Mouse (Mus musculus) forebrain, embryonic 14.5 days (tissue): Measurements from ENCODE around the gene Pgam1. TPM values are rescaled to one million over a fixed set of nuclear protein-coding genes. Genes with fewer than 3 reads are reported as not detected.

ENCODE experiments used
- ATAC-seq: fragments of 200-750 bp; cut with Nextera tagmentation; 2 replicates; pipeline ENCODE4 v1.8.0; 2017; ENCODE audit warnings: mild to moderate bottlenecking, moderate library complexity
- DNase-seq: peaks from one replicate; pipeline ENCODE4 v3.0.0-alpha.2; 2015; ENCODE audit warnings: low spot score
- H3K27ac ChIP-seq: fragments of 300-500 bp; sonication (generic); 2 replicates; pipeline ENCODE4 v1.5.1; 2014; ENCODE audit warnings: low read depth, mild to moderate bottlenecking, control low read depth, low read length, moderate library complexity
- H3K27me3 ChIP-seq: fragments of 300-500 bp; sonication (generic); replicated peaks from 2 replicates; pipeline ENCODE4 v1.6.1; 2014; ENCODE audit warnings: low read length, control low read depth, mixed read lengths; ENCODE audit not compliant: control insufficient read depth, insufficient read depth
- H3K36me3 ChIP-seq: fragments of 300-500 bp; sonication (generic); 2 replicates; pipeline ENCODE4 v1.6.1; 2014; ENCODE audit warnings: low read length, control low read depth; ENCODE audit not compliant: control insufficient read depth, insufficient read depth
- H3K4me1 ChIP-seq: fragments of 300-500 bp; sonication (generic); 2 replicates; pipeline ENCODE4 v1.6.1; 2014; ENCODE audit warnings: antibody characterized with exemption, low read length, control low read depth; ENCODE audit not compliant: control insufficient read depth, insufficient read depth
- H3K4me2 ChIP-seq: fragments of 300-500 bp; sonication (generic); 2 replicates; pipeline ENCODE4 v1.6.1; 2014; ENCODE audit warnings: mild to moderate bottlenecking, control low read depth, low read length
- H3K4me3 ChIP-seq: fragments of 300-500 bp; sonication (generic); 2 replicates; pipeline ENCODE4 v1.5.1; 2014; ENCODE audit warnings: low read depth, low read length, control low read depth
- H3K9ac ChIP-seq: fragments of 300-500 bp; sonication (generic); 2 replicates; pipeline ENCODE4 v1.6.1; 2014; ENCODE audit warnings: mild to moderate bottlenecking, low read length, control low read depth, moderate library complexity
- H3K9me3 ChIP-seq: fragments of 300-500 bp; sonication (generic); replicated peaks from 2 replicates; pipeline ENCODE4 v1.6.1; 2016; ENCODE audit warnings: low read length, control low read depth, mixed read lengths; ENCODE audit not compliant: control insufficient read depth
- WGBS: fragments of 180-500 bp; shearing (Covaris S2); extraction: QIAGEN DNeasy Blood & Tissue Kit; methylation state at CpG from one replicate; pipeline ENCODE4 v1.1.7; 2014; 5-methylcytosine and 5-hydroxymethylcytosine counted together
- polyA plus RNA-seq: library from polyadenylated mRNA; unstranded; fragments of >200 nt; fragmentation: Nextera tagmentation; extraction: Ambion mirVana; gene quantifications from 2 replicates; pipeline ENCODE4 v1.2.1, GENCODE M21; 2014

The Pgam1 gene
- polyA plus RNA-seq, 1 experiment from 2014 or later: 522 TPM

DNA sequence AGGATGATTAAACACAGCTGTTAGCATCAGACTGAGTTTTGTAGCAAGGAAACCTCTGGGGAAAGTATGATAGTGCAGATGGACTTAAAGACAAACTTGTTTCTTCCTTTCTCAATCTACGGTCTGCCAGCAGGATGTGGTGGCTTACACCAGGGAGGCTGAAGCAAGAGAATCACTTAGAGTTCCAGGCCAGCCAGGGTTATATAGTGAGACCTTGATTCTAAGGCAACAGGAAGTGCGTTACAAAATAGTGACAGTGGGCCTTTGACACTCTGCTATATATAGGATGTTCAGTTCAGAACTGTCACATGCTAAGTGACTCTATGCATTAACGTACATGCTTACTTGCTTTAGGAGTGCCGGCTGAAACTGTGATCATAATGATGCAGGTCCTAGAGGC, 5.1 kb downstream of the Pgam1 start:
- DNase-seq (no peak), ATAC-seq (no peak)
- H3K27ac ChIP-seq: no peak overlapping the region
- H3K36me3 ChIP-seq: peaks cover 46% of the 10 kb centered on the region
- H3K4me3 ChIP-seq: no peak overlapping the region
- H3K4me2 ChIP-seq: no peak overlapping the region
- H3K9me3 ChIP-seq: no peaks in the 10 kb centered on the region
- H3K9ac ChIP-seq: no peak overlapping the region
- 91% methylated on average over 4 of the region's 4 CpGs for WGBS
- H3K4me1 ChIP-seq: peaks cover 19% of the 10 kb centered on the region
- no peaks in the 10 kb centered on the region for H3K27me3 ChIP-seq

DNA sequence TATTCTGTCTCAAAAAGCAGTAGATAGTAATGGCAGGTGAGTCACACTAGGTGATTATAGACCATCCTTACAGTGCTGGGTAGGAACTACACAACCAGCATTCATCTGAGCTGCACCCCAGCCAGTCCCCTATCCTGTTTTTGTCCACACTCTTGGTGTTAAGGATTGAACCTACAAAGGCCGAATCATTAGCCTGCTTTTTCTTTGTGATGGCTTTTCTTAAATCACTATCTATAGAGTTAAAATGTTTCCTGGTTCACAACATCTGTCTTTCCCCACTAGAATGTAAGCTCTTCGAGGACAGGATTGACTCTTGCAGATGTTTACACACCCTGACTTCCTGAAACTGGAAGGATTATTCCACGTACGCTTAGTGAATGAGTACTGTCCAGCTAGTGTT, 7.7 kb downstream of the Pgam1 start:
- Histone ChIP-seq H3K9ac (no peak overlapping the region), H3K4me3 (no peak overlapping the region), H3K27ac (no peak overlapping the region), H3K4me1 (peaks cover 1% of the 10 kb centered on the region; the same call in 1 of the 2 replicates), H3K36me3 (peaks cover 70% of the 10 kb centered on the region), H3K27me3 (no peaks in the 10 kb centered on the region), H3K4me2 (no peak overlapping the region), H3K9me3 (no peaks in the 10 kb centered on the region)
- ATAC-seq: no peak
- 78% methylated on average over 4 of the region's 4 CpGs for WGBS
- no peak for DNase-seq

DNA sequence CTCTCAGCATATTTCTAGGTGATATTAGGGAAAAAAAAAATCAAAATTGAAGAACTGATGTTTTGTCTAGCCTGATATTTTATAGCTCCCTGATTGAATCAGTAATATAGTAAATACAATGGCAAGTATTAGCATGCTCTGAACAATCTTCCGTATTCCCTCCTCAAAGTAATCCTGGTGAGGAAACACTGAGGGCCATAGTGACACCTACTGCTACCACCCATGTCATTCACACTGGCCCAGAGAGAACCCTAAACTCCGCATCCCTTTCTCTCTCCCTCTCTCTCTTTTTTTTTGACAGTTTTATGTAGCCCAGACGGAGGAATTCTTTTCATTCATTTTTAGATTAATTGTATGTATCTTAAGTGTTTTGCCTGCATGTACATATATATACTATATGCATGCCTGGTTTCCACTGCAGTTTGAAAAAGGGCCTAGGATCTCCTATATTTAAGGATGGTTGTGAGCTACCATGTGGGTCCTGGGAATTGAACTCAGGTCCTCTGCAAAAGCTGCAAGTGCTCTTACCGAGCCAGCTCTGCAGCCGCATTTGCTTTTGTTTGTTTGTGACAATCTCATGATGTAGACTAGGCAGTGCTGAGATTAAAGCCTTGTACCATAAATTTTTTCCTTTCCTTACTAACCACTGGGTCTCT, 8.8 kb downstream of the Pgam1 start:
- 80% methylated on average over 5 of the region's 5 CpGs for WGBS
- Histone ChIP-seq H3K27me3 (no peaks in the 10 kb centered on the region), H3K9me3 (no peaks in the 10 kb centered on the region), H3K27ac (no peak overlapping the region), H3K4me2 (no peak overlapping the region), H3K9ac (no peak overlapping the region), H3K36me3 (peaks cover 76% of the 10 kb centered on the region), H3K4me3 (no peak overlapping the region), H3K4me1 (no peaks in the 10 kb centered on the region)
- no peak for ATAC-seq
- no peak for DNase-seq

DNA sequence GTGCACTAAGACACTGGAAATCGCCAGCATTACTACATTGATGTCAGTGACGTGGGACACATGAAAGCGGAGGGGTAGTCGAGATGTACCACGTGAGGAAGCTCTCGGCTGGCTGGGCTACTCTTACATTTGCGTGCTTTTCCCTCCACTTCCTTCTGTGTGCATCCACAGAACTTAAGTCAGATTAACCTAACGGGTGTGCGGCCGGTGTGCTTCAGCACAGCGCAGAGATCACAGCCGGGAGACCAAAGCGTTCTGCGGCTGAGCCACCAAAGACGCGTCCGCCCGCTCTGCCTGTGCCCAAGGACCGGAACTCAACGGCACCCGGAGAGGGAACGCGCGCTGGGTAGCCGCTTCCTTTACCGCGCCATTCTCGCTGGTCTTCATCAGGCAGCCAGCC, 21.0 kb downstream of the Pgam1 start:
- DNase-seq: peak; percentile 10
- Histone ChIP-seq H3K27ac (peak overlapping the region; percentile 15; the same call in 1 of the 2 replicates), H3K9ac (peak overlapping the region; percentile 74), H3K9me3 (no peaks in the 10 kb centered on the region), H3K4me2 (peak overlapping the region; percentile 79), H3K27me3 (no peaks in the 10 kb centered on the region), H3K36me3 (peaks cover 38% of the 10 kb centered on the region), H3K4me3 (peak overlapping the region; percentile 81), H3K4me1 (peaks cover 18% of the 10 kb centered on the region)
- WGBS: under 1% methylated on average over 28 of the region's 28 CpGs
- peak; percentile 15 for ATAC-seq

DNA sequence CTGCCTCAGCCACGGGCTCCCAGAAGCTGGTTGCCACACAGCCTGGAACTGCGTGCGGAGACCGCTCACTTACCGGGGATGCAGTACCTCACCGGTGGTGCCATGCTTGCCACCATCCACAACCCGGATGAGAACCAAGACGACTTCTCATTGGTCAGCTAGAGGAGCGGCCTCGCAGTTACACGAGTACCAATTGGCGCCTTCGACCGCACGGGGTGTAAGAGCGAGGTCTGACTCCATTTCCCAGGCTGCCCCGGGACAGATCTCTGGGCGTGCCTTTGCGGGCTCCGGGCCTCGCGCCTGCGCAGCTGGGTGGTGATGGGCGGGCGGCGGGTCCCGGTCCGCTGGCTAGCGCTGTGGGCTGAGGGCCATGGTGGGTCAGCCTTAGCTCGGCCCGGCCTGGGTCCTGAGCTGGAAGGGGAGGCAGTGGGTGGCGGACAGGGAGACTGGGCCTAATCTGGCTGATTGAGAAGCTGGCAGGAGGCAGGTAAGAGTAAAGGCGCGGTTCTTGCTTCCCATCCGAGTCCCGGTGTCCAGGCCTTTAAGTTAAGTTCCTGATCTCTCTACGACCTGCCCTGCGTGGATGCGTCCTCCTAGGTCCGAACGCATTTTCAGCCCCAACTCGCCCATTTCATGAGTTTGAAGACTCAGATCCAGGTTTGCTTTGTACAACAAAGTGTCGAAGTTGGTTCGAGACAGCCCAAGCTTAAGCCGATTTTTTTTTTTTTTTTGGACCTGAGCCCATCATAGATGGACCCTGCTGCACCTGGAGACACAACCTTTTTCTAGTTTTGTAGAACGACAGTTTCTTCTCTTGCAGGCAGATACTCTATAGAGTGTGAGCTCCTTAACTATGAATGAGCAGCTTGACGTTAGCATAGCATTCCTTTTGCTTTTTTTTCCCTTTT, 21.7 kb downstream of the Pgam1 start, which contains the start of the genes Exosc1 and Zdhhc16:
Gene Exosc1 (minus strand): TSS at position 245 of the 908 bp plus-strand sequence.
Gene Zdhhc16 (plus strand): TSS at position 302 of the 908 bp plus-strand sequence.
- H3K4me2 ChIP-seq: peak within 1 kb of the TSS; percentile 86
- peaks cover 18% of the 10 kb centered on the region for H3K4me1 ChIP-seq
- DNase-seq (peak; percentile 99), ATAC-seq (peak; percentile 100)
- peaks cover 38% of the 10 kb centered on the region for H3K36me3 ChIP-seq
- H3K4me3 ChIP-seq: peak within 1 kb of the TSS; percentile 81
- under 1% methylated on average over 46 of the region's 47 CpGs for WGBS
- H3K9ac ChIP-seq: peak within 1 kb of the TSS; percentile 84
- no peaks in the 10 kb centered on the region for H3K9me3 ChIP-seq
- no peaks in the 10 kb centered on the region for H3K27me3 ChIP-seq
- peak within 1 kb of the TSS; percentile 15; the same call in 1 of the 2 replicates for H3K27ac ChIP-seq

DNA sequence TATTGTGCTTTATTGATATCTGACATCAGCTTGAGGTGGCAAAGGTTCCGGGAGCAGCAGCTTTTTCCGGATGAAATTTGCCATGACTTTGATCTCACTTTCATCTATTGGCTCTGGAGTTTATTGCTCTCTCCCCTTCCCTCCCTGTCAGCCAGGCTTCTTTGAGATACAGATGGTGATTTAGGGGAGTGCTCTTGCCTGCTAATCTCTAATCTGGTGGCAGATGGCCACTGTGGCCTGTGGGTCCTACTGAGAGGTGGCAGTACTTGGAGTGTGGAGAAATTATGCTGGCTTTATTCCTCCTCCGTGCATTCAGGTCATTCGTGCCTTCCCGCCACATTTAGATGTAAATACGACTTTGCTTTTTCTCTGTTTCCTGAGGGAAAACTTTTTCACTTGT, 22.4 kb downstream of the Pgam1 start:
- peaks cover 18% of the 10 kb centered on the region for H3K4me1 ChIP-seq
- no peaks in the 10 kb centered on the region for H3K9me3 ChIP-seq
- 43% methylated on average over 6 of the region's 6 CpGs for WGBS
- peak overlapping the region; percentile 84 for H3K9ac ChIP-seq
- H3K4me3 ChIP-seq: peak overlapping the region; percentile 81
- H3K4me2 ChIP-seq: peak overlapping the region; percentile 86
- DNase-seq: no peak
- H3K27me3 ChIP-seq: no peaks in the 10 kb centered on the region
- no peak for ATAC-seq
- peaks cover 39% of the 10 kb centered on the region for H3K36me3 ChIP-seq
- no peak overlapping the region for H3K27ac ChIP-seq

DNA sequence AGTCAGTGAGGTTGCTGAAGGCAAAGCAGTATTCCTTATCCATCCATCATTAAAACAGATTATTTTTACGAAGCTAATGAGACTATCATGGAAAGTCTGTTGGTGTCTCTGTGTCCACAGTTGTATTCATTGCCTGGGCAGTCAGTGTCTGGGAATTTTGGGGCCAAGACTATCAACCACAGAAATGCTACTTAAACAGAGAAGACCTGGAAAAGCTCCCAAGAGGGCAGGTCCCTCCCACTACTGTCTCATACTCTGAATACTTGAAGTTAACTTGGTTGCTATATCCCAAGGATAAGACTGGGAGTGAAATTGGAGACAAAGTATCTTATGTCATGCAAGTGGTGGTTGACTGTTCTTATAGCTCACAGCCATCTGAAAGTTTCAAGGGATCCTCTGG, 24.2 kb downstream of the Pgam1 start:
- no peak overlapping the region for H3K4me2 ChIP-seq
- no peak overlapping the region for H3K9ac ChIP-seq
- DNase-seq: no peak
- H3K9me3 ChIP-seq: no peaks in the 10 kb centered on the region
- ATAC-seq: no peak
- peaks cover 18% of the 10 kb centered on the region for H3K4me1 ChIP-seq
- WGBS: 94% methylated on average over 1 of the region's 1 CpGs
- no peak overlapping the region for H3K4me3 ChIP-seq
- H3K27ac ChIP-seq: no peak overlapping the region
- no peaks in the 10 kb centered on the region for H3K27me3 ChIP-seq
- H3K36me3 ChIP-seq: peaks cover 46% of the 10 kb centered on the region

DNA sequence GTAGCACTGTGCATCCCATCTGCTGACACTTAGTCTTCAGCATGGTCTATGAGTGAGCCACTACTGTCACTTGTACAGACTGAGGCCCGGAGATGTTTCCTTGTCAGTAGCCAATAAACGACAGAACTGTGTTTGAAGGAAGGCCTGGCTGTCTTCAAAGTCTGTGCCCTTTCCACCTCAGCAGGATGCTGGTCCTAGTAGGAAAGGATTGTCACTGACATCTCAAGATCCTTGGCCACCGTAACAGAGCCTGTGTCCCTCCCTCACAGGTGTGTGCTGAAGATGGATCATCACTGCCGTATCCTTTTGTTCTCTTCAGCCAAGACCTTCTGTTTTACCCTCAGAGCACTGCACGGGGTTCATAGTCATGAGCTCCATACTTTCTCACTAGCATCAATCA, 26.8 kb downstream of the Pgam1 start:
- Histone ChIP-seq H3K9ac (no peak overlapping the region), H3K27ac (no peak overlapping the region), H3K9me3 (no peaks in the 10 kb centered on the region), H3K4me1 (peaks cover 12% of the 10 kb centered on the region), H3K27me3 (no peaks in the 10 kb centered on the region), H3K4me2 (no peak overlapping the region), H3K4me3 (no peak overlapping the region), H3K36me3 (peaks cover 66% of the 10 kb centered on the region)
- DNase-seq (no peak), ATAC-seq (no peak)
- 94% methylated on average over 5 of the region's 5 CpGs for WGBS

DNA sequence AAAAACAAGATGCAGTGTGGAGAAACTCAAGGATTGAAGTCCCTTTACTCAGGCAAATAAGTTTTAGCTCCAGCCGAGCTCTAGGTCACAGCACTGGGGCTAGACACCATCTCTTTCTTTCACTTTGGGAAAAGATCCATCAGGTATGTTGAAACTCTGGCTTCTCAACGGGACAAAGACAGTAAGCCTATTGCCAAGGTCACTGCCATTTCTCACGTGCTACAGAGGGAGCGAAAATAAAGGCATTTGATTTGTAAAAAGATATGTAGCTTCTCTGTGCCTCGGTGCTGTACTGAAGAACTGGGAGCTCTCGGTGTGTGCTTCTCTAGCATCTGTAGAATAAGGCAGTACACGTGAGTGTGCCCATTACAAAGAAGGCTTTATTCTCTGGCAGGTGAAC, 32.1 kb downstream of the Pgam1 start:
- WGBS: 92% methylated on average over 7 of the region's 7 CpGs
- Histone ChIP-seq H3K27me3 (no peaks in the 10 kb centered on the region), H3K36me3 (peaks cover 94% of the 10 kb centered on the region)

More for the DNA sequence above, 32.1 kb downstream of the Pgam1 start:
- Histone ChIP-seq H3K9me3 (no peaks in the 10 kb centered on the region), H3K4me3 (no peak overlapping the region), H3K9ac (no peak overlapping the region), H3K4me1 (no peaks in the 10 kb centered on the region), H3K4me2 (no peak overlapping the region), H3K27ac (no peak overlapping the region)
- no peak for DNase-seq
- no peak for ATAC-seq
